Mouse (Mus musculus) effector memory CD4-positive, alpha-beta T cell, adult 7 months (primary cell): Measurements from ENCODE around the gene Wbp11. TPM values are rescaled to one million over a fixed set of nuclear protein-coding genes. Genes with fewer than 3 reads are reported as not detected.

Experiments used
- polyA plus RNA-seq: library from polyadenylated mRNA; unstranded; fragments of 100-300 nt; shearing (Covaris generic); gene quantifications from one replicate; pipeline ENCODE4 v1.2.1, GENCODE M21; 2017

The Wbp11 gene
- polyA plus RNA-seq = 166 TPM

GRCm38 (mm10) chr6:136827881-136828561, at the start of gene Wbp11:
Wbp11 (minus strand) TSS chr6:136828233.

GRCm38 (mm10) chr6:136875670-136876069, 47.6 kb upstream of the Wbp11 start, which contains the start of gene Mgp:
Mgp (minus strand) TSS chr6:136875823.

GRCm38 (mm10) chr6:136857186-136857872, 29.3 kb upstream of the Wbp11 start, which contains the start of gene Art4:
Art4 (minus strand) TSS chr6:136857733.

GRCm38 (mm10) chr6:136835352-136835751, 7.3 kb upstream of the Wbp11 start, which contains the start of gene Smco3:
Smco3 (minus strand) TSS chr6:136835452.

GRCm38 (mm10) chr6:136827516-136827880, 535 bp downstream of the Wbp11 start, which contains the start of gene BC049715:
BC049715 (plus strand) TSS chr6:136827626.

GRCm38 (mm10) chr6:136808014-136808417, 20.0 kb downstream of the Wbp11 start, which contains the start of gene H2afj:
H2afj (plus strand) TSS chr6:136808244.

GRCm38 (mm10) chr6:136803739-136804633, 24.0 kb downstream of the Wbp11 start, which contains the start of gene Hist4h4:
Hist4h4 (minus strand) TSS chr6:136804415.

GRCm38 (mm10) chr6:136781377-136781986, 46.6 kb downstream of the Wbp11 start, which contains the start of gene Gucy2c:
Gucy2c (minus strand) TSS chr6:136781765.

Other genes with a start within 250 kb of the Wbp11 start
- 0.49 TPM for gene Plbd1, start 166.3 kb downstream of the Wbp11 start, polyA plus RNA-seq
- not detected for gene Gucy2c, start 46.5 kb downstream of the Wbp11 start, polyA plus RNA-seq
- 0.48 TPM for gene Hist4h4, start 23.8 kb downstream of the Wbp11 start, polyA plus RNA-seq
- gene H2afj, start 20.0 kb downstream of the Wbp11 start, polyA plus RNA-seq = 198 TPM
- 3.0 TPM for gene BC049715, start 607 bp downstream of the Wbp11 start, polyA plus RNA-seq
- not detected for gene Smco3, start 7.2 kb upstream of the Wbp11 start, polyA plus RNA-seq
- gene Art4, start 29.5 kb upstream of the Wbp11 start, polyA plus RNA-seq = 0.34 TPM
- gene Mgp, start 47.6 kb upstream of the Wbp11 start, polyA plus RNA-seq = not detected
- not detected for gene Erp27, start 93.9 kb upstream of the Wbp11 start, polyA plus RNA-seq
- 0.38 TPM for gene Pde6h, start 95.6 kb upstream of the Wbp11 start, polyA plus RNA-seq
- gene Arhgdib, start 113.7 kb upstream of the Wbp11 start, polyA plus RNA-seq = 1,465 TPM